In genomic region chr14:50945081-50945480, GRCm38 (mm10) we compare ENCODE assay signal across 8 mouse cellular contexts. TPM values are rescaled to one million over a fixed set of nuclear protein-coding genes. Genes with fewer than 3 reads are reported as not detected.
DNase-seq lines count a peak whose midpoint lies in the region; ATAC-seq and TF ChIP-seq lines count a peak whose summit lies in the region.
"Not testable (repeated sequence)": the region's sequence is repeated elsewhere in the genome, so short reads cannot be mapped to it uniquely, and the experiment has no call there.

No protein-coding gene starts in this region.

- not testable (repeated sequence) for TF ChIP-seq CTCF in heart, postnatal 0 days (IDR thresholded peaks at IDR 0.05; ENCODE audit: low read depth); small intestine, adult 2 months (IDR thresholded peaks at IDR 0.05; ENCODE audit: extremely low read depth, insufficient read length, insufficient replicate concordance, low read depth, low read length)

- not testable (repeated sequence) for H3K9me3 ChIP-seq in forebrain, embryonic 14.5 days (replicated peaks; ENCODE audit: control insufficient read depth, low read length); heart, postnatal 0 days (replicated peaks; ENCODE audit: control insufficient read depth, low read length); kidney, embryonic 14.5 days (ENCODE audit: control insufficient read depth, low read length); liver, embryonic 12.5 days (replicated peaks); midbrain, embryonic 11.5 days (ENCODE audit: control insufficient read depth, low read length)

- not testable (repeated sequence) for TF ChIP-seq POLR2A in small intestine, adult 2 months (IDR thresholded peaks at IDR 0.05; ENCODE audit: low read depth, low read length)

- H3K4me2 ChIP-seq in forebrain, embryonic 14.5 days (ENCODE audit: low read length), result peak overlapping the region; percentile 57
- peak overlapping the region; percentile 72 for H3K4me2 ChIP-seq in heart, postnatal 0 days (ENCODE audit: low read depth, low read length)
- peak overlapping the region; percentile 63 for H3K4me2 ChIP-seq in kidney, embryonic 14.5 days (replicated peaks; ENCODE audit: low read depth, low read length)
- H3K4me2 ChIP-seq in liver, embryonic 12.5 days, result peak overlapping the region; percentile 80
- peak overlapping the region; percentile 61 for H3K4me2 ChIP-seq in midbrain, embryonic 11.5 days

- H3K36me3 ChIP-seq in forebrain, embryonic 14.5 days (ENCODE audit: control insufficient read depth, insufficient read depth, low read length); heart, postnatal 0 days (replicated peaks; ENCODE audit: control insufficient read depth, insufficient read depth, low read length); kidney, embryonic 14.5 days (ENCODE audit: control insufficient read depth, insufficient read depth, low read length); midbrain, embryonic 11.5 days (ENCODE audit: control insufficient read depth, insufficient read depth, low read length): not testable (repeated sequence)
- peaks cover 22% of the 10 kb centered on the region for H3K36me3 ChIP-seq in liver, embryonic 12.5 days
- peaks cover 15% of the 10 kb centered on the region for H3K36me3 ChIP-seq in small intestine, adult 2 months (ENCODE audit: control insufficient read depth, insufficient read depth, low read length)

- peak overlapping the region; percentile 75; the same call in 1 of the 2 replicates for H3K27ac ChIP-seq in forebrain, embryonic 14.5 days (ENCODE audit: low read depth, low read length)
- H3K27ac ChIP-seq in heart, postnatal 0 days (ENCODE audit: low read depth), result peak overlapping the region; percentile 89
- H3K27ac ChIP-seq in kidney, embryonic 14.5 days (ENCODE audit: low read depth, low read length); midbrain, embryonic 11.5 days (ENCODE audit: low read depth, low read length): not testable (repeated sequence)
- H3K27ac ChIP-seq in liver, embryonic 12.5 days, result peak overlapping the region; percentile 92
- H3K27ac ChIP-seq in small intestine, adult 2 months (ENCODE audit: insufficient read depth, low read depth, low read length), result peak overlapping the region; percentile 84

- H3K4me3 ChIP-seq in forebrain, embryonic 14.5 days (ENCODE audit: low read depth, low read length), result peak overlapping the region; percentile 41
- peak overlapping the region; percentile 63 for H3K4me3 ChIP-seq in heart, postnatal 0 days (ENCODE audit: low read depth, low read length)
- H3K4me3 ChIP-seq in kidney, embryonic 14.5 days (ENCODE audit: low read length), result peak overlapping the region; percentile 37
- H3K4me3 ChIP-seq in liver, embryonic 12.5 days, result peak overlapping the region; percentile 75
- H3K4me3 ChIP-seq in midbrain, embryonic 11.5 days (ENCODE audit: low read depth, low read length), result peak overlapping the region; percentile 38
- peak overlapping the region; percentile 69 for H3K4me3 ChIP-seq in small intestine, adult 2 months (ENCODE audit: low read depth, low read length)

- 4% methylated on average over 6 of the region's 6 CpGs for WGBS in forebrain, embryonic 14.5 days
- WGBS in heart, postnatal 0 days, result 7% methylated on average over 6 of the region's 6 CpGs
- WGBS in kidney, embryonic 14.5 days, result 12% methylated on average over 6 of the region's 6 CpGs
- whole genome bisulfite sequencing in liver, embryonic 12.5 days (ENCODE audit: insufficient replicate concordance), result 7% methylated on average over 6 of the region's 6 CpGs
- WGBS in midbrain, embryonic 11.5 days, result 12% methylated on average over 6 of the region's 6 CpGs
- 0% methylated on average over 6 of the region's 6 CpGs for WGBS in small intestine, adult 2 months

- H3K9ac ChIP-seq in forebrain, embryonic 14.5 days (ENCODE audit: low read length), result peak overlapping the region; percentile 59
- peak overlapping the region; percentile 46; the same call in 1 of the 2 replicates for H3K9ac ChIP-seq in heart, postnatal 0 days (replicated peaks; ENCODE audit: low read depth, low read length)
- peak overlapping the region; percentile 53; the same call in 1 of the 2 replicates for H3K9ac ChIP-seq in kidney, embryonic 14.5 days (ENCODE audit: low read depth, low read length)
- H3K9ac ChIP-seq in liver, embryonic 12.5 days, result peak overlapping the region; percentile 83
- H3K9ac ChIP-seq in midbrain, embryonic 11.5 days (ENCODE audit: low read length), result peak overlapping the region; percentile 60

- peak; percentile 3 for DNase-seq in CD4-positive helper T cell, adult 2 months (ENCODE audit: low read depth, low spot score)
- DNase-seq in embryo, embryonic 10.5 days (ENCODE audit: low spot score), result peak; percentile 29
- DNase-seq in forebrain, embryonic 14.5 days (ENCODE audit: low spot score); heart, postnatal 0 days (ENCODE audit: low spot score); midbrain, embryonic 11.5 days (ENCODE audit: low spot score, missing footprints): not testable (repeated sequence)

- H3K27me3 ChIP-seq in forebrain, embryonic 14.5 days (replicated peaks; ENCODE audit: control insufficient read depth, insufficient read depth, low read length); heart, postnatal 0 days (ENCODE audit: control insufficient read depth, insufficient read depth, low read length); kidney, embryonic 14.5 days (ENCODE audit: control insufficient read depth, insufficient read depth, low read length); liver, embryonic 12.5 days (replicated peaks); midbrain, embryonic 11.5 days (ENCODE audit: control insufficient read depth, insufficient read depth, low read length); small intestine, adult 2 months (ENCODE audit: control insufficient read depth, insufficient read depth, low read length): not testable (repeated sequence)

- H3K4me1 ChIP-seq in forebrain, embryonic 14.5 days (ENCODE audit: control insufficient read depth, insufficient read depth, low read length); heart, postnatal 0 days (ENCODE audit: control insufficient read depth, insufficient read depth); kidney, embryonic 14.5 days (ENCODE audit: control insufficient read depth, insufficient read depth, low read length); midbrain, embryonic 11.5 days (ENCODE audit: control insufficient read depth, insufficient read depth, low read length); small intestine, adult 2 months (ENCODE audit: control insufficient read depth, insufficient read depth, insufficient read length, low read length): not testable (repeated sequence)
- peaks cover 17% of the 10 kb centered on the region for H3K4me1 ChIP-seq in liver, embryonic 12.5 days

- not testable (repeated sequence) for TF ChIP-seq EP300 in heart, postnatal 0 days (IDR thresholded peaks at IDR 0.05; ENCODE audit: low read depth)

- ATAC-seq in forebrain, embryonic 14.5 days, result 0 out of 2 replicates have a peak, but pooled peaks have one; percentile 10
- ATAC-seq in heart, postnatal 0 days (ENCODE audit: insufficient read depth, low read depth); kidney, embryonic 14.5 days (ENCODE audit: low FRiP score, low TSS enrichment); liver, embryonic 12.5 days; midbrain, embryonic 11.5 days (ENCODE audit: low FRiP score): not testable (repeated sequence)

RNA-seq across cellular contexts. Expression of gene Gm49342, which starts 0.8 kb away (rescaled TPM):
- polyA plus RNA-seq in forebrain, embryonic 14.5 days (2014; fragmentation: Nextera tagmentation; extraction: Ambion mirVana), result 2.5 TPM in 1 of 2 replicates, not detected in the other
- 17.5 TPM in 1 of 2 replicates, not detected in the other for total RNA-seq in heart, postnatal 0 days (2014; rRNA removed; ENCODE audit: low replicate concordance)
- polyA plus RNA-seq in heart, postnatal 0 days (2015; fragmentation: Nextera tagmentation; extraction: Ambion mirVana), result not detected in 2 replicates
- not detected in 2 replicates for polyA plus RNA-seq in kidney, embryonic 14.5 days (2014; fragmentation: Nextera tagmentation; extraction: Ambion mirVana)
- not detected in 2 replicates for polyA plus RNA-seq in liver, embryonic 12.5 days (2016; fragmentation: Nextera tagmentation; extraction: Ambion mirVana)
- polyA plus RNA-seq in midbrain, embryonic 11.5 days (2014; fragmentation: Nextera tagmentation; extraction: Ambion mirVana), result not detected in 2 replicates
- not detected in 2 replicates for polyA plus RNA-seq in small intestine, adult 2 months (2012; rRNA removed)

RNA-seq across cellular contexts. Expression of gene Pnp2, which starts 10.7 kb away (rescaled TPM):
- 0.46 and 0.69 TPM in 2 replicates for polyA plus RNA-seq in forebrain, embryonic 14.5 days (2014; fragmentation: Nextera tagmentation; extraction: Ambion mirVana)
- 0.46 TPM in 1 of 2 replicates, not detected in the other for total RNA-seq in heart, postnatal 0 days (2014; rRNA removed; ENCODE audit: low replicate concordance)
- polyA plus RNA-seq in heart, postnatal 0 days (2015; fragmentation: Nextera tagmentation; extraction: Ambion mirVana), result 0.27 TPM in 2 replicates
- polyA plus RNA-seq in kidney, embryonic 14.5 days (2014; fragmentation: Nextera tagmentation; extraction: Ambion mirVana), result 0.99 and 1.2 TPM in 2 replicates
- polyA plus RNA-seq in liver, embryonic 12.5 days (2016; fragmentation: Nextera tagmentation; extraction: Ambion mirVana), result 4.0 and 4.3 TPM in 2 replicates
- 0.55 and 0.57 TPM in 2 replicates for polyA plus RNA-seq in midbrain, embryonic 11.5 days (2014; fragmentation: Nextera tagmentation; extraction: Ambion mirVana)
- 63.7 and 87.2 TPM in 2 replicates for polyA plus RNA-seq in small intestine, adult 2 months (2012; rRNA removed)

RNA-seq across cellular contexts. Expression of gene Pnp, which starts 14.2 kb away (rescaled TPM):
- polyA plus RNA-seq in forebrain, embryonic 14.5 days (2014; fragmentation: Nextera tagmentation; extraction: Ambion mirVana), result 20.5 and 28.2 TPM in 2 replicates
- total RNA-seq in heart, postnatal 0 days (2014; rRNA removed; ENCODE audit: low replicate concordance), result 15.7 and 22.3 TPM in 2 replicates
- 20.5 and 22.2 TPM in 2 replicates for polyA plus RNA-seq in heart, postnatal 0 days (2015; fragmentation: Nextera tagmentation; extraction: Ambion mirVana)
- 80.6 and 83.0 TPM in 2 replicates for polyA plus RNA-seq in kidney, embryonic 14.5 days (2014; fragmentation: Nextera tagmentation; extraction: Ambion mirVana)
- 75.0 and 76.1 TPM in 2 replicates for polyA plus RNA-seq in liver, embryonic 12.5 days (2016; fragmentation: Nextera tagmentation; extraction: Ambion mirVana)
- 73.6 and 76.3 TPM in 2 replicates for polyA plus RNA-seq in midbrain, embryonic 11.5 days (2014; fragmentation: Nextera tagmentation; extraction: Ambion mirVana)
- polyA plus RNA-seq in small intestine, adult 2 months (2012; rRNA removed), result 59.2 and 116 TPM in 2 replicates

RNA-seq across cellular contexts. Expression of gene Pip4p1, which starts 14.4 kb away (rescaled TPM):
- 81.4 and 86.0 TPM in 2 replicates for polyA plus RNA-seq in forebrain, embryonic 14.5 days (2014; fragmentation: Nextera tagmentation; extraction: Ambion mirVana)
- total RNA-seq in heart, postnatal 0 days (2014; rRNA removed; ENCODE audit: low replicate concordance), result 16.6 and 39.0 TPM in 2 replicates
- 20.4 and 24.8 TPM in 2 replicates for polyA plus RNA-seq in heart, postnatal 0 days (2015; fragmentation: Nextera tagmentation; extraction: Ambion mirVana)
- polyA plus RNA-seq in kidney, embryonic 14.5 days (2014; fragmentation: Nextera tagmentation; extraction: Ambion mirVana), result 40.1 and 63.0 TPM in 2 replicates
- 26.1 and 30.6 TPM in 2 replicates for polyA plus RNA-seq in liver, embryonic 12.5 days (2016; fragmentation: Nextera tagmentation; extraction: Ambion mirVana)
- polyA plus RNA-seq in midbrain, embryonic 11.5 days (2014; fragmentation: Nextera tagmentation; extraction: Ambion mirVana), result 48.4 and 59.0 TPM in 2 replicates
- 50.9 and 93.1 TPM in 2 replicates for polyA plus RNA-seq in small intestine, adult 2 months (2012; rRNA removed)

RNA-seq across cellular contexts. Expression of gene Apex1, which starts 20.3 kb away (rescaled TPM):
- 322 and 355 TPM in 2 replicates for polyA plus RNA-seq in forebrain, embryonic 14.5 days (2014; fragmentation: Nextera tagmentation; extraction: Ambion mirVana)
- total RNA-seq in heart, postnatal 0 days (2014; rRNA removed; ENCODE audit: low replicate concordance), result 44.3 and 52.7 TPM in 2 replicates
- 70.3 and 77.2 TPM in 2 replicates for polyA plus RNA-seq in heart, postnatal 0 days (2015; fragmentation: Nextera tagmentation; extraction: Ambion mirVana)
- 354 and 419 TPM in 2 replicates for polyA plus RNA-seq in kidney, embryonic 14.5 days (2014; fragmentation: Nextera tagmentation; extraction: Ambion mirVana)
- polyA plus RNA-seq in liver, embryonic 12.5 days (2016; fragmentation: Nextera tagmentation; extraction: Ambion mirVana), result 144 and 147 TPM in 2 replicates
- 401 and 413 TPM in 2 replicates for polyA plus RNA-seq in midbrain, embryonic 11.5 days (2014; fragmentation: Nextera tagmentation; extraction: Ambion mirVana)
- 9.6 and 20.0 TPM in 2 replicates for polyA plus RNA-seq in small intestine, adult 2 months (2012; rRNA removed)

Comparison
In these comparisons a context has a peak if more than half of its experiments do, and no peak if none do; other contexts are left out.
1. RNA of gene Pnp2, which starts 10.7 kb away (polyA plus RNA-seq): 63.7 to 87.2 TPM in small intestine, adult 2 months; 4.0 to 4.3 TPM in liver, embryonic 12.5 days, 0.99 to 1.2 TPM in kidney, embryonic 14.5 days, 0.55 to 0.57 TPM in midbrain, embryonic 11.5 days, 0.46 to 0.69 TPM in forebrain, embryonic 14.5 days and 0.27 TPM in heart, postnatal 0 days; every median in the first group is over 10 times any median in the second.
2. Peak in every context shown above with its lines, with median percentiles within 50 percentile points of each other: H3K4me2 ChIP-seq, H3K4me3 ChIP-seq and H3K9ac ChIP-seq.